Mouse (Mus musculus): Measurements from ENCODE around the gene Mical2. TPM values are rescaled to one million over a fixed set of nuclear protein-coding genes. Genes with fewer than 3 reads are reported as not detected.

Gene Mical2
- total RNA-seq, 2 experiments from 2014 or later, result 9.1 to 17.9 TPM

- no peak for DNase-seq (ENCODE audit: low spot score in 2 of 2)
Measured at GRCm38 (mm10) chr7:112390937-112391605, 165.4 kb downstream of the Mical2 start.

GRCm38 (mm10) chr7:112397786-112398185, 172.1 kb downstream of the Mical2 start:
- DNase-seq (ENCODE audit: low spot score in 2 of 2), result no peak

GRCm38 (mm10) chr7:112399425-112400170, 173.9 kb downstream of the Mical2 start:
- no peak for DNase-seq (ENCODE audit: low spot score in 2 of 2)

- peak; percentile 73 to 81 for DNase-seq (ENCODE audit: low spot score in 2 of 2)
Measured at GRCm38 (mm10) chr7:112400175-112400574, 174.5 kb downstream of the Mical2 start.

GRCm38 (mm10) chr7:112405061-112405460, 179.4 kb downstream of the Mical2 start:
- DNase-seq (ENCODE audit: low spot score in 2 of 2), result no peak

- DNase-seq (ENCODE audit: low spot score in 2 of 2), result no peak
Measured at GRCm38 (mm10) chr7:112405578-112405977, 179.9 kb downstream of the Mical2 start.

- DNase-seq (ENCODE audit: low spot score in 2 of 2), result peak in 1 of 2 experiments; percentile 58
Measured at GRCm38 (mm10) chr7:112407597-112407996, 181.9 kb downstream of the Mical2 start.

- DNase-seq (ENCODE audit: low spot score in 2 of 2), result no peak
Measured at GRCm38 (mm10) chr7:112409991-112410390, 184.3 kb downstream of the Mical2 start.

- DNase-seq (ENCODE audit: low spot score in 2 of 2), result no peak
Measured at GRCm38 (mm10) chr7:112413286-112413685, 187.6 kb downstream of the Mical2 start.

GRCm38 (mm10) chr7:112416058-112416526, 190.4 kb downstream of the Mical2 start:
- no peak for DNase-seq (ENCODE audit: low spot score in 2 of 2)

GRCm38 (mm10) chr7:112416730-112417513, 191.3 kb downstream of the Mical2 start:
- no peak for DNase-seq (ENCODE audit: low spot score in 2 of 2)

GRCm38 (mm10) chr7:112417598-112417997, 191.9 kb downstream of the Mical2 start:
- no peak for DNase-seq (ENCODE audit: low spot score in 2 of 2)

GRCm38 (mm10) chr7:112423438-112423837, 197.8 kb downstream of the Mical2 start:
- no peak for DNase-seq (ENCODE audit: low spot score in 2 of 2)

GRCm38 (mm10) chr7:112426811-112427210, 201.2 kb downstream of the Mical2 start:
- no peak for DNase-seq (ENCODE audit: low spot score in 2 of 2)

- DNase-seq (ENCODE audit: low spot score in 2 of 2), result peak; percentile 74
Measured at GRCm38 (mm10) chr7:112427357-112428157, 201.9 kb downstream of the Mical2 start, which contains the start of gene Parva. Gene Parva (plus strand): TSS chr7:112427505.

GRCm38 (mm10) chr7:112428158-112428535, 202.5 kb downstream of the Mical2 start:
- DNase-seq (ENCODE audit: low spot score in 2 of 2), result peak; percentile 80 to 89

- no peak for DNase-seq (ENCODE audit: low spot score in 2 of 2)
Measured at GRCm38 (mm10) chr7:112439846-112440245, 214.2 kb downstream of the Mical2 start.

GRCm38 (mm10) chr7:112444152-112444984, 218.7 kb downstream of the Mical2 start:
- DNase-seq (ENCODE audit: low spot score in 2 of 2), result no peak

GRCm38 (mm10) chr7:112444985-112445367, 219.3 kb downstream of the Mical2 start:
- no peak for DNase-seq (ENCODE audit: low spot score in 2 of 2)

GRCm38 (mm10) chr7:112446498-112446897, 220.8 kb downstream of the Mical2 start:
- no peak for DNase-seq (ENCODE audit: low spot score in 2 of 2)

Measured in adrenal gland, adult 18-20 months (tissue).